Mouse (Mus musculus): ENCODE results near the gene Pam.
A peak's percentile ranks its signal among the peaks of the same experiment; 100 is the strongest.

The Pam gene

DNA sequence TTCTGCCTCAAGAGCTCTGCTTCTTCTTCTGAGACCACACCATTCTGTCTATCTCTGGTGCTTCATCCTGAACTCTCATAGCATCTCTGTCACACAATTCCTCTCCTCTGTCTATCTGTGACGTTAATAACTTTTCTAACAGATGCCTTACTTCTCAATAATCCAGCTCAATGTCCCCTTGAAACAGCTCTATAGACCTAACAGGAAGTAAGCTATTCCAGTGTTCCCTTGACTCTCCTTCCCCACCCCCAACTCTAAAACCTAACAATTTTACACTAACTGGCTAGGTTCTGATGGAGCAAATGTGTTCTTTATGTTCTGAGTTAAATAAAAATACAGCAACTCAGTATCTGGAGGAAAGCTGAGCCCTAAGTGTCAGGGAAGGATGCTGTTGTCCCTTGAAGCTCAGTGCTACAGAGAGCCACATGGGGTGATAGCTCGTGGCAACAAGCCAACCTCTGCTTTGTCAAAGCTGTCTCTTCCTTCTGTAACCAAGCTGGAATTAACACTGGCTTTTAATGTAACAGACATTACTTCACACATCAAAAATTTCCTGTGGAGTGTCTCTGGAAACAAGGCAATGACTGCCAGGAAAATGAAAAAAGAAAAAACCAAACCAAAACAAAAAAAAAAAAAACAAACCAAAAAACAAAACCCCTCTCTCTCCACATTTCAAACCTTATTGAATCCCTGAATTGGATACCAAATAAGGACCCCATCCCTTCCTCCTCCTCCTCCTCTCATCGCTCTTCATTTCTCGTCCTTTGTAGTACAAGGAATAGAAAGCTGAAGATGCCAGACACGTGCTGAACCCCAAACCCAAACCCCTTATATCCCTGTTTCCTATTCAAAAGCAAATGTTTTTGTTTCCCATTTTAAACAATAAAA is 261.7 kb downstream of the Pam start:
- DNase-seq (ENCODE audit: low read depth, low spot score), result no peak

DNA sequence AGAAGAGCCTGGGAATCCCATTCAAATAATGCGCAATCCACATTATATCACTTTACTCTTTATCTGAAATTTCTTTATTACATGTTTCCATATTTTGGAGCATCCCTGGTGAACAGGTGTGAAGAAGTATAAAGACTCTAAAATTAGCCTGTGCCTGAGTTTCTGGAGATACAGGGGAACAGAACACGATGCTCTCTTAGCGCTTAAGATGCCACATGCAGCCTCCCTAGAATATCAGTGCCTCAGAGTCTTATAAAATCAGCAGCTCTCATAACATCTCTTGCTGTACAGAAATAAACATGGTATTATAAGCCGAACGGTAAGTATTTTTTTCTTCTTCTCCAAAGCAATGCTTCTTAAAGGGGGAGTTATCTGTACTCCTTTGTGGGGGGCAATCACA is 267.4 kb downstream of the Pam start:
- no peak for DNase-seq (ENCODE audit: low read depth, low spot score)

DNA sequence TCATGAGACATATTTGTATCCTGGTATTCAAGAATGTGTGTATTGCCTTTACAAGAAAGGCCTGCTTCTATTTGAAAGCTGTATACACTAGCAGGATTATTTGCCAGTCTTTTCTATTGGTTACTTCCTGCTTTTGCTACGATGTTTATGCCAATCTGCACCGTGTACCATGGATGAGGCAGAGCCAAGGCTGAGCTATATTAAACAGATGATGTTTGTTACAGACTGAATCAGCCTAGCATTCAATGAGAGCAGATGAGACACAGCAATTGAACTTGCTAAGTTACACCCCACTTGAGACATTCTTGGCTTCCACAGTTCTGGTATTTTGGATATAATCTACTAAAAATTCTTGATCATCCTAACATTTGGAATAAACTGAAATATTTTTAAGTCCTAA is 267.9 kb downstream of the Pam start:
- DNase-seq (ENCODE audit: low read depth, low spot score), result no peak

DNA sequence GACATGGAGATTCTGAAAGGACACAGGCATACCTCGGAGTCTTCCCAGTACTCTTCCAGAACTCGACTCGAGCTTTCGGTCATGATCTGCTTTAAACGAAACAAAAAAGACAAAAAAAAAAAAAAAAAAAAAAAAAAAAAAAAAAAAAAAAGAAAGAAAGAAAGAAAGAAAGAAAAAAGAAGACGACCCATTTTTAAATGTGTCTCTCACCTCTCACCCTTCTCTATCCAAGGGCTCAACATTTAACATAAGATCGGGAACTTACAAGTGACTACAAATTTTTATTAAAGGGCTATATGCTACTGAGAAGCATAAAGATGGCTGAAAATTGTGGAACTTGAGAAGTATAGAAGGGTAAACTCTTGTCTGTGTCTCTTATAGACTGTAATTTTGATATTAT is 272.5 kb downstream of the Pam start:
- no peak for DNase-seq (ENCODE audit: low read depth, low spot score)

DNA sequence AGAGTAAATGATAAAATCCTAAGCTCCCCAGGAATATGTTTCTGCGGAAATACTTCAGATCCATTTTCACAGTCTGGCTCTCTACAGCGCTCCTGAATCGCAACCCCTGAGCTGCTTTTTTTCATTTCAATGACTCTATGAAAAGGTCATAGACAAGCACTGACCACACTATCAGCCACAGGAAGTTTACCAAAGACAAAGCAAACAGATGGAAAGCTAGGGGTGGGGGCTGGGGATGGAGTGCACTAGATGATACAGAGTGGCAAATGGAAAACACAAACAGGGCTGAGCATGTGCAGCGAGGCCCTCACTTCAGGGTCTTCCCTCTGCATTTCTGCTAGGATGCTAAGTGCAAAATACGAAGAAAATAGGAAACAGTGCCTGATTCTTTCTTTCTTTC is 273.2 kb downstream of the Pam start:
- no peak for DNase-seq (ENCODE audit: low read depth, low spot score)

DNA sequence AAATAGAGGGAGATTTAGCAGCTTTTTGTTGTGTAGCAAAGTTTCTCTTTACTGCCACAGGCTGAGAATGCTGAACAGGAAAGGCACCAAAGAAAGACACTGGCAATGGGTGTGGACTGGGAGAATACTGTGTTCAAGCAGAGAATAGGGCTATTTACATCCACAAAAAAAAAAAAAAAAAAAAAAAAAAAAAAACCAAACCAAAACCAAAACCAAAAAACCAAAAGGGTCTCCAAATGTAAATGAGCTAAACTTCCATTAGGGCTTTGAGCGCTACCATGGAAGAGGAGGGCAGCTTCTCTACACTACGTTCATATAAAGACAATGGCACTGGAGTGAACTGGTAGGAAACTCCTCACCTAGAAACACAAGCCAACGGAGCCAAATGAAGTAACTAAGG is 274.2 kb downstream of the Pam start:
- no peak for DNase-seq (ENCODE audit: low read depth, low spot score)

DNA sequence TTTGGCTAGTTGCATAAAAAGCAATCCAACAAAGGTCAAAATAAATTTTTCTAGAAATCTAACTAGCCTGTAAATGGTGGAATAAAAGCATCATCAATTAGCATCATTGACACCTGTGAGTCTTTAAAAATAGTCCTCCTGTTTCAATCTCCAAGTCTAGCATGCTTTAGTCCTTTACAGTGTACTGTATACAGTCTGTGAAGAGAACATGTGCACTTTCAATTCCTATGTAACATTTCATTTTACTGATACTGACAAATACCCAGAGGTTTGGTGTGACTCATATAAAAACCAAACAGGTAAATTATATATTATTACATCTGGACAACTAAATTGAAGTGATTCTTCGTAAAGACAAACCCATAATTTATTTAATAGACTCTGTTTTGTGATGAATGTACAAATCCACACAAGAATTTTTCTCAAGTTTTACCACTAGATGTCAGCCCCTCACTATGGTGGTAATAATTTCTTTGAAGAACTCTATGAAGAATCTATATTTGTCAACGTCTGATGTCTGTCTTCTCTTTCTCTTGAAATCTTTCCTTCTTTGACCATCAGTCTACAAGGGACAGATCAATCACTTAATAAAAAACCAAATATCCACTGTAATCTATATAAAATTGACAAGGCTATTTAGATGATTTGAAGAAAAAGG is 286.1 kb downstream of the Pam start:
- no peak for DNase-seq (ENCODE audit: low read depth, low spot score)

DNA sequence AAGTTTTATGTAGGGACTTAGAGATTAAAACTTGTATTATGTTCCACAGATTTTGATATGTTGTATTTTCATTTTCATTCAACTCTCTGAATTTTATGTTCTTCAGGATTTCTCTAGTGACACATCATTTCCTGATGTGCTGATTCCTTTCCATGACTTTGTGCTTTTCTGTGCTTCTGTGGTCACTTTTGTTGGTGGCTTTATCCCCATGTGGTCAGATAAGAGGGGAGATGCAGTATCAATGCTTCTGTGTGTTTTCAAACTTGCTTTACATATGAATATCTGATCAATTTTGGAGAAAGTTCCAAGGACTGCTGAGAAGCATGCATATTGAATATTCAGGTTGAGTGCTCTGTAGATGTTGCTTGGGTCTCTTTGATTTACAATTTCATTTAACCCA is 290.9 kb downstream of the Pam start:
- no peak for DNase-seq (ENCODE audit: low read depth, low spot score)

DNA sequence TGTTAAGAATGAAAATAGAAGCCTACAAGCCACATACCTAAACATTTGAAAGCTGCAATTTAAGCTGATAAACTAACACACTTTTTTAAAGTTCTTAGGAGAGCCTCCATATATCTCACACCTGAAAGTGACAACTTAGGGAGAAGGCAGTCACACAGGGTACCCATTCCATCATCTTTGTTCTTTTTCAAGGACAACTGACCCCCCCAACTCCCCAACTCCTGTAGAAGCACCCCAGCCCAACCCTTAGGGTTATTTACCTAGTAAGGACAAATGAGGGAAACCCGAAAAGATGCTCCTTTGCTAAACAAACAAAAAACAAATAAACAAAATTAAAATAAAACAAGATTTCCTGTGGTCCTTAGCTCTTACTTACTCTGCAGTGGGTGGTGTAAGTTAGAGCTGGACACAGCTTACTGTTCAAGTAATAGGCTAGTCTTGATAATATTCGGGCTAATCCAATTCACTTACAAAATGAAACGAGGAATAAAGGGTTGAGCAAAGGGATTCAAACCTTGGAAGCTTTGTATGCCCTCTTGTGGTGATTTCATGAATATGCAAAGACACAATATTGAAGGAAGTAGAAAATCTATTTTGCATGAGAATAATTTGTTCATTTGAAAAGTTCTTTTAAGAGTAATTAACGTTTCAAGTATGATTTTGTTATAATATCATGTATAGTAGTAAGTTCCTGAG is 293.1 kb downstream of the Pam start:
- DNase-seq (ENCODE audit: low read depth, low spot score), result no peak

DNA sequence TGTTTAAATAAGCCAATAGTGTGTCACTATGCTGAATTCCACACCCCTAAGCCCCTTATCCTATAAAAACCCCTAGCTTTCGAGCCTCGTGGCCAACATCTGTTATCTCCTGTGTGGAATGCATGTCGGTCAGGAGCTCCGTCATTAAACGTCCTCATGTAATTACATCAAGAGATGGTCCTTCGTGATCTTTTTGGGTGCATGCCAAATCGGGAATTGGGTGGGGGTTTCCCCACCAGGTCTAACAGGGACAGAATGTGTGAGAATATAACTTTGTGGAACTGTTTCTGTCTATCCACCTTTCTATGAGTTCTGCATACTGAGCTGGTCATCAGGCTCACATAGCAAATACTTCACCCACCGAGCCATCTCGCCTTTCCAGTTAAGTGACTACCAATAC is 299.5 kb downstream of the Pam start:
- no peak for DNase-seq (ENCODE audit: low read depth, low spot score)

DNA sequence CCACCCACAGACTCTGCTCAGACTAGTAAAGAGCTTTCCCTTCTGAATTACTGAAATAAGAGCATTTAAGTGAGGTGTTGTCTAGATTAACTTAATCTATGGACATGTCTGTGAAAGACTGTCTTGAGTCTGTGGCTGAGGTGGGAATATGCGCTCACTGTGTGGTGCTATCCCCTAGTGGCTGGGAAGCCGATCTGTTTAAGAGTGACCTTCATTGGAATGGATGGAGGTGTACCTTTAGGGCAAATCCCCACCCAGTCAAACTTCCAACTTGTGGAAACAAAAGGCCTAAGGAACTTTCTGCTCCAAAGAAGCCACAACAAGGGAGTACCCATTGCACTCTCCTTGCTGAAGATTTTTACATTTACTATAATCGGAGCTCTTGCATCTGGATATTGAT is 301.3 kb downstream of the Pam start:
- no peak for DNase-seq (ENCODE audit: low read depth, low spot score)

DNA sequence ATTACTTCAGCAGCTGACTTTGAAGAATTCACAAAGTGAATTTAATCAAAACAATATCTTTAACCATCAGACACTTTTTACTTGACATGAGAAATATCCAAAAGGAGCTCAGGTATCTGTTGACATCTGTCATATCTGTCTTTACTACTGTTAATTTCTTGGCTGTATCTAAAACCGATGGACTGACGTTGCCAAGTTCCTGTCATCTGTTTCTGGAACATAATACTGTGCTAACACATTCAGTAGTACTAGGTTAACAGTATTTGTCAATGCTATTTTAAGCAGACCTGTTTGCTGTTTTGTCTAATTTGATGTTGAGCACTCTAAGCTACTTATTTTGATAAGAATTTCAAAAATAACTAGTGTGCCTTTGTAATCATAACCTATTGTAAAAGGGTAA is 307.0 kb downstream of the Pam start:
- no peak for DNase-seq (ENCODE audit: low read depth, low spot score)

DNA sequence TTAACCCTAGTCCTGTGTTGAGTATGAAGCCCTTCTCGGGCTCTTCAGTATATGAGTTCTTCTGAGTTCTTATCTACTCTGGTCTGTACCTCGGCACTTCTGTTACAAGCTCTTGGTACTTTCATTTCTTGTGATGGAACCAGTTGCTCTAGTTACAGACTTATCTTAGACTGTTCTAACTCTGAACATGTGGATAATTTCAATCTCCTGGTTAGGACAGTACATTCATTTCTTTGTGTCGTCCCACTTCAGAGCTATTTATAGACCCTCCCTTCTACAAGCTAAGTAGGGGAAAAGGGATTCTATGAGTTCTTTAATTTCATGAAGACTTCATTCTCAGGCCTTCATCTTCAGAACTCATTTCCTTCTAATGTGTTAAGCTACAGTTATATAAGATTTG is 307.8 kb downstream of the Pam start:
- no peak for DNase-seq (ENCODE audit: low read depth, low spot score)

DNA sequence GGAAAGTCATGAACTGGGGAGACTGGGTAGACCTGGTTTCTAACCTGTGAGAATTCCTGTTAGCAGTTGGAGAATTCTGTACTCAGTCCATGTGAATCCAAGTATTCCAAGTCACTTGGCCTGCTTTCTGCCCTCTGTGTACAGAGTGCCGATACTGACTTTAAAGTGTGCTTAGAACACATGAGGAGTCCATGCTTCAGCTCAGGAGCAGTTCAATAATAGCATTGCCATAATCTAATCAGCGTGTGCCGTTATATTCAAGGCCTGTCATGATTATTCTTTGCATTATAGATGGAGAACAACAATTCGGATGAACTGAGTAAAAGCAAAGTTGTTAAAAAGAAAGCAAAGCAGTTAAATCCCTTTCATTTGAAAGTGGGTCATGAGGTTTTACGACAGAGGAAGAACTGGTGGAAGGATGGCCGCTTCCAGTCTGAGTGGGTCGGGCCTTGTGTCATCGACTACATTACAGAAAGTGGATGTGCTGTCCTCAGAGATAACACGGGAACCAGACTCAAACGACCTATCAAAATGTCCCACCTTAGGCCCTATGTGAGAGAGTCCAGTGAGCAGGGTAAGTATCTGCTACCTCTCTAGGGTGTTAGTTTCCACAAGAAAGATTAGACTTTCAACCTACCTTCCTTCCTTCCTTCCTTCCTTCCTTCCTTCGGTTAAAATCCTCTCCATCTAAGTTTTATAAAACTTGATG is 309.6 kb downstream of the Pam start:
- DNase-seq (ENCODE audit: low read depth, low spot score), result no peak

DNA sequence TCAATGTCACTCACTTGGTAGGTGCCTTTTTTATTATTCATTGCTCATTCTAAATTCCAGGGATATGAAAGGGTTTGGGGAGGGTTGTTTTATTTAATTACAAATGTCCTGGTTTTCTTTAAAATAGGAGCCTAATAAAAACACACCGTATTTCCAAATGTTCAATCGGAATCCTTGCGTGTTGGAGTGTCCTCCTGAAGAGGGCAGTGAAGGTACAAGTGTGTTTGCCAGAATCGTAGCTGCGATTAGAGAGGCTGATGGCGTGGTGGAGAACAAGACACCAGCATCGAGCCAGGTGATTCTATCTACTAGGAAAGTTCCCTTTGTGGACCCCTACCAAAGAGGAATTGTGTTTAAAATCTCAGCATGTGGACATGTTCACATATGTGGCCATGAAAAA is 310.5 kb downstream of the Pam start:
- DNase-seq (ENCODE audit: low read depth, low spot score), result no peak

DNA sequence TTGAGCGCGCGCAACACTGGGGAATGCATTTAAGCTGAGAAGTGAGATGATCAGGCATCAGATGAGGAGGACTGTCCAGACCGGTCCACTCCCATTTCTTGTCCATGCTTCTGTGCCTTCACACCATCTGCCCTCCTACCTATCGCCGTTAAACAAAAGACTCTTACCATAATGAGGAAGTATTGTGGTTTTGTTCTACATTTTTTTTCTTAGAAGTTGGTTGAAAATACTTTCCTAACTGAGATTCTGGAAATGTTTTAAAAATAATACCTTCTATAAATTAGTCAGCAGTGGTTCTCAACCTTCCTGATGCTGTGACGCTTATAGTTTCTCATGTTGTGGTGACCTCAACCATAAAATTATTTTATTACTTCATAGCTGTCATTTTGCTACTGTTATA is 313.8 kb downstream of the Pam start:
- DNase-seq (ENCODE audit: low read depth, low spot score), result no peak

DNA sequence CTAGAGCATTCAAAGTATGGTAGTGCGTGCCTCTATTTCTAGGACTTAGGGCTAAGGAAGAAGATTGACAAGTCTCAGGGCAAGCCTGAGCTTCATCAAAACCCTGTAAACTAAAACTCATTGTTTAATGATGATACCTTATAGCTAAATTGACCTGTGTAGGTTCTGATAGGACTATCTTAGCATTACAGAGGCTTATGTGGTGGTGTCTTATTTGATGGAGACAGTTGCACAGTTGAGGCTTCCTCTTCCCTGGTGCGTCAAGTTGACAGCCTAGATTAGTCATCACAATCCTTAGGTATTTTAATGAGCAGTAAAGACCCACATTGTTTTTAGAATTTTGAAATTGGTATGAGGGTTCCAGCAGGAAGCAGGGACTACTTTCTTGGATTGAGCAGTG is 321.5 kb downstream of the Pam start:
- no peak for DNase-seq (ENCODE audit: low read depth, low spot score)

DNA sequence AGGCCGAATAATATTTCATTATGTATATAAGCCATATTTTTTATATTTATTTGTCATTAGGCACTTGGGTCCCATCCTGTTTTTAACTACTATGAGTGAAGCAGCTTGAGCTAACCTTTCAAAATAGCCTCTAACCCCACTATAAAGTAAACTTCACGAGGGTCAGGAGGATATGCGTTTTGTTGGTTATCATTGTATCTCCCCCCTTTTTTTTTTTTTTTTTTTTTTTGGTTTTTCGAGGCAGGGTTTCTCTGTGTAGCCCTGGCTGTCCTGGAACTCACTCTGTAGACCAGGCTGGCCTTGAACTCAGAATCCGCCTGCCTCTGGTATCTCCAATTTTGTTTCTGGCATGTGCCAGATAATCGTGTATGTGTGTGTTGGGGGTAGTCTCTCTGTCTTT is 322.1 kb downstream of the Pam start:
- DNase-seq (ENCODE audit: low read depth, low spot score), result no peak

DNA sequence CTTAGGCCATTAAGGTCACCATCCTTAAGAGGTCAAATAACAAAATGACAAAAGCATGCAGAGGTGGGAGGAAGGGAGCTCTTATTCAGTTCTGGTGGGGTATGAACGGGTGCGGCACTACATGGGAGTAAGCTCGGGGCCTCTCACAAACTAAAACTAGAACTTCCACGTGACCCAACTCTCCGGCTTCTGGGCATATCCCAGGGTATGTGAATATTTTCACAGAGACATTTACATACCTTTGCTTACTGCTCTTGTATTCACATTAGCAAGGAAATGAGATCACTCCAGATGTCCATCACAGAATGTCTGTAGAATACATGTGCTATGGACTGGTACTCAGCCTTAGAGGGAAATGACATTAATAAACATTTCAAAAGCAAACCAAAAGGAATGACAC is 323.7 kb downstream of the Pam start:
- no peak for DNase-seq (ENCODE audit: low read depth, low spot score)

DNA sequence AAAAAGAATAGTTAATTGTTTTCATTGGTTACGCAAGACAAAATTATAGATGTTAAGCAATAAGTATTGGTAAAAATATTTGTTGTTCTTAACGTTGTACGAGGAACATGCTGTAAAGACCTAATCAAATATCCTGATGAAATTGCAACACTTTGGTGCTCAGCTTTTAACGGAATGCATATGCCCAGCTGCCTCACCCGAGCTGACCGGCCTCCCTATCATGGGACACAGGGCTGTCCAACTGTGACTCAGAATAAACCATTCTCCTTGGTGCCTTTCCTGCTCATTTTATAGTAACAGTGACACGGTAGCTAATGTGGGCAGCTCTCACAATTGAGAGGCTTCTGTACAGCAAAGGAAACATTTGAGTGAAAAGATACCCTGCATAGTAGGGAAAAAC is 324.3 kb downstream of the Pam start:
- no peak for DNase-seq (ENCODE audit: low read depth, low spot score)

DNA sequence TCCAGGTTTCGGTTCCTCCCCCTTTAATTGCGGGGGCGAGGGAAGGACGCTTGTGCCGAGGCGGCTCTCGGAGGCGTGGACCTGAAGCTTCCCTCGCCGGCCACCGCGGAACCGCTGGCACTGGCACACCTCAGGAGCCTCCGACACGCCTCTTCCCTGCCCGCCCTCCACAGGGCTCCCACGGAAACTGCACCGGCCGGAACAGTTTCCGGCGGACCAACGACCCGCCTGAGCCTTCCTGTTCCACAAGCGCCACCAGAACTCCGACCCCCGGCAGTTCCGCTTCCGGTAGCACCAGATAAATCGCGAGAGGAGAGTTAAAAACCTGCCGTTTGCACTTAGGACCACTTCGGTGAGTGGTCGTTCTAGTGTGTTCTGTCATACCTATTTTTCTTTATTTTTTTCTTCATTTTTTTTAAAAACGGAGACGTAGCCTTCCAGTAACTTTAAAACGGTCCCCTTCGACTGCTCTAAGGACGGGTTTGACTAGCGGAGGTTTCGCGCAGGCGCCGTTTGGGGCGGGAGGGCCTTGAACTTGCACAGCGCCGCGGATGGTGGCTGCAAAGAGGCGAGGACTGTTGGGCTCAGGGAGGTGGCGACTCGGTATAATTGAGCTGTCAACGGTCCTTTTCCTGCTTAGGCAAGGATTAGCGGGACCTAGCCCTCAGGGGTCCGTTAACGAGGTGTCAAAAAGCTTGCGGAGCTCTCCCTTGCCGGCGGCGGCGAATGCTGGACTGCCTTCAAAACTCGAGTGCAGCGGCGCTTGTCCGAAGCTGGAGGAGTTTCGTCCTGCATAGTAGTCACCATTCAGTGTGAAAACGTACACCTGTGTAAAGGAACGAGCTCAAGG is 325.3 kb downstream of the Pam start, which contains the start of the genes Gin1 and Ppip5k2:
TSS of gene Gin1 (plus strand) at position 269 of the 850 bp plus-strand sequence.
TSS of gene Ppip5k2 (minus strand) at position 508 of the 850 bp plus-strand sequence.
- peak; percentile 94 for DNase-seq (ENCODE audit: low read depth, low spot score)

Data from retina, adult 2 months (tissue).